9 mouse cellular contexts compared by ENCODE assay signal in genomic region chr11:50850989-50851601, GRCm38 (mm10). TPM values are rescaled to one million over a fixed set of nuclear protein-coding genes. Genes with fewer than 3 reads are reported as not detected.
A peak's percentile ranks its signal among the peaks of the same experiment; 100 is the strongest.
DNase-seq lines count a peak whose midpoint lies in the region; ATAC-seq and TF ChIP-seq lines count a peak whose summit lies in the region.
"Had no signal": no experiment of that assay in that cellular context is flagged by ENCODE, and none has a peak within 500 bp of the region (broad histone marks: within the 10 kb centered on the region; RNA-seq: fewer than 3 reads in every experiment).

No protein-coding gene starts in this region.

- H3K9me3 ChIP-seq in heart, embryonic 12.5 days (replicated peaks) = peaks cover 10% of the 10 kb centered on the region; the same call in 1 of the 2 replicates
- 0 out of 2 replicates have a peak, but pooled peaks cover 3% of the 10 kb centered on the region for H3K9me3 ChIP-seq in embryonic facial prominence, embryonic 15.5 days (replicated peaks)
- H3K9me3 ChIP-seq in intestine, postnatal 0 days (ENCODE audit: control insufficient read depth) = no peaks in the 10 kb centered on the region
- no peaks in the 10 kb centered on the region for H3K9me3 ChIP-seq in midbrain, embryonic 15.5 days

- DNase-seq in heart, adult 9 months (ENCODE audit: low spot score in 2 of 2) = no peak
- DNase-seq in ES-CJ7 (ENCODE audit: low read depth, low spot score) = peak; percentile 12
- DNase-seq in layer of hippocampus, postnatal 10 days (ENCODE audit: low spot score in 2 of 2) = no peak

- no peak for ATAC-seq in heart, embryonic 12.5 days (ENCODE audit: insufficient number of reproducible peaks, low FRiP score)
- peak; percentile 31; the same call in 1 of the 2 replicates for ATAC-seq in embryonic facial prominence, embryonic 15.5 days (ENCODE audit: insufficient number of reproducible peaks, low FRiP score, low TSS enrichment, low read depth)
- no peak for ATAC-seq in intestine, postnatal 0 days
- peak; percentile 39; the same call in 1 of the 2 replicates for ATAC-seq in midbrain, embryonic 15.5 days (replicated peaks)
- no peak for ATAC-seq in monocyte, adult 5-6 weeks (replicated peaks; ENCODE audit: insufficient number of reproducible peaks, low FRiP score, low TSS enrichment, poor library complexity, severe bottlenecking)

- no peaks in the 10 kb centered on the region for H3K36me3 ChIP-seq in heart, embryonic 12.5 days
- no peaks in the 10 kb centered on the region for H3K36me3 ChIP-seq in embryonic facial prominence, embryonic 15.5 days
- no peaks in the 10 kb centered on the region for H3K36me3 ChIP-seq in intestine, postnatal 0 days (ENCODE audit: control insufficient read depth, insufficient read depth)
- H3K36me3 ChIP-seq in midbrain, embryonic 15.5 days (replicated peaks) = no peaks in the 10 kb centered on the region

- H3K27ac ChIP-seq in heart, embryonic 12.5 days (ENCODE audit: poor library complexity, severe bottlenecking) = no peak overlapping the region
- no peak overlapping the region for H3K27ac ChIP-seq in embryonic facial prominence, embryonic 15.5 days (replicated peaks)
- H3K27ac ChIP-seq in intestine, postnatal 0 days (ENCODE audit: low read depth, low read length) = no peak overlapping the region
- H3K27ac ChIP-seq in midbrain, embryonic 15.5 days = no peak overlapping the region
- H3K27ac ChIP-seq: macrophage had no signal

- H3K4me1 ChIP-seq in heart, embryonic 12.5 days (replicated peaks) = peaks cover 27% of the 10 kb centered on the region
- peaks cover 12% of the 10 kb centered on the region for H3K4me1 ChIP-seq in embryonic facial prominence, embryonic 15.5 days
- H3K4me1 ChIP-seq in intestine, postnatal 0 days (replicated peaks; ENCODE audit: control insufficient read depth, insufficient read depth, low read length) = no peaks in the 10 kb centered on the region
- H3K4me1 ChIP-seq in midbrain, embryonic 15.5 days = peaks cover 18% of the 10 kb centered on the region

- peak overlapping the region; percentile 47 for H3K4me3 ChIP-seq in heart, embryonic 12.5 days
- peak overlapping the region; percentile 44 for H3K4me3 ChIP-seq in embryonic facial prominence, embryonic 15.5 days (replicated peaks)
- H3K4me3 ChIP-seq in intestine, postnatal 0 days (ENCODE audit: low read depth, low read length) = peak overlapping the region; percentile 33
- peak overlapping the region; percentile 44 for H3K4me3 ChIP-seq in midbrain, embryonic 15.5 days

- peak overlapping the region; percentile 75 for H3K4me2 ChIP-seq in heart, embryonic 12.5 days
- H3K4me2 ChIP-seq in embryonic facial prominence, embryonic 15.5 days (replicated peaks) = peak overlapping the region; percentile 83
- H3K4me2 ChIP-seq in intestine, postnatal 0 days (replicated peaks; ENCODE audit: low read depth) = peak overlapping the region; percentile 64
- H3K4me2 ChIP-seq in midbrain, embryonic 15.5 days = peak overlapping the region; percentile 98

- TF ChIP-seq CTCF in intestine, postnatal 0 days (IDR thresholded peaks at IDR 0.05; ENCODE audit: low read depth) = no peak

- peak overlapping the region; percentile 3; the same call in 1 of the 2 replicates for H3K9ac ChIP-seq in heart, embryonic 12.5 days
- no peak overlapping the region for H3K9ac ChIP-seq in embryonic facial prominence, embryonic 15.5 days
- no peak overlapping the region for H3K9ac ChIP-seq in intestine, postnatal 0 days (ENCODE audit: low read depth, low read length)
- peak overlapping the region; percentile 41 for H3K9ac ChIP-seq in midbrain, embryonic 15.5 days

- H3K27me3 ChIP-seq in heart, embryonic 12.5 days (replicated peaks) = peaks cover 60% of the 10 kb centered on the region
- peaks cover 64% of the 10 kb centered on the region for H3K27me3 ChIP-seq in embryonic facial prominence, embryonic 15.5 days
- peaks cover 54% of the 10 kb centered on the region for H3K27me3 ChIP-seq in intestine, postnatal 0 days (replicated peaks; ENCODE audit: control insufficient read depth, insufficient read depth, low read length)
- H3K27me3 ChIP-seq in midbrain, embryonic 15.5 days (replicated peaks) = peaks cover 52% of the 10 kb centered on the region

- WGBS in heart, embryonic 12.5 days = under 1% methylated on average over 72 of the region's 72 CpGs
- under 1% methylated on average over 71 of the region's 72 CpGs for WGBS in embryonic facial prominence, embryonic 15.5 days
- under 1% methylated on average over 71 of the region's 72 CpGs for WGBS in intestine, postnatal 0 days
- 1% methylated on average over 72 of the region's 72 CpGs for WGBS in midbrain, embryonic 15.5 days

RNA-seq across cellular contexts. Expression of gene Grm6, which starts 0.6 kb away (rescaled TPM):
- polyA plus RNA-seq in heart, embryonic 12.5 days (2016; fragmentation: Nextera tagmentation; extraction: Ambion mirVana) = 0.10 TPM in 1 of 2 replicates, not detected in the other
- polyA plus RNA-seq in embryonic facial prominence, embryonic 15.5 days (2015; fragmentation: Nextera tagmentation; extraction: Ambion mirVana) = 0.33 and 0.39 TPM in 2 replicates
- polyA plus RNA-seq in intestine, postnatal 0 days (2015; fragmentation: Nextera tagmentation; extraction: Ambion mirVana) = not detected in 2 replicates
- polyA plus RNA-seq in midbrain, embryonic 15.5 days (2015; fragmentation: Nextera tagmentation; extraction: Ambion mirVana) = 0.10 and 0.13 TPM in 2 replicates
- 0.38 TPM in 1 of 3 replicates, not detected in the others for total RNA-seq in monocyte, adult 5-6 weeks (2017)
- total RNA-seq in layer of hippocampus, postnatal 10 days (2021) = not detected
- polyA plus RNA-seq: macrophage had no signal

RNA-seq across cellular contexts. Expression of gene Zfp879, which starts 9.7 kb away (rescaled TPM):
- 0.30 and 0.47 TPM in 2 replicates for polyA plus RNA-seq in heart, embryonic 12.5 days (2016; fragmentation: Nextera tagmentation; extraction: Ambion mirVana)
- 0.81 and 0.95 TPM in 2 replicates for polyA plus RNA-seq in embryonic facial prominence, embryonic 15.5 days (2015; fragmentation: Nextera tagmentation; extraction: Ambion mirVana)
- 0.08 and 0.18 TPM in 2 replicates for polyA plus RNA-seq in intestine, postnatal 0 days (2015; fragmentation: Nextera tagmentation; extraction: Ambion mirVana)
- polyA plus RNA-seq in midbrain, embryonic 15.5 days (2015; fragmentation: Nextera tagmentation; extraction: Ambion mirVana) = 1.5 and 2.0 TPM in 2 replicates
- not detected in 3 replicates for total RNA-seq in monocyte, adult 5-6 weeks (2017)
- 1 to 10 TPM; 4.6 to 4.7 TPM for total RNA-seq in layer of hippocampus, postnatal 10 days (2021)
- polyA plus RNA-seq: macrophage had no signal

RNA-seq across cellular contexts. Expression of gene Zfp354c, which starts 23.6 kb away (rescaled TPM):
- polyA plus RNA-seq in heart, embryonic 12.5 days (2016; fragmentation: Nextera tagmentation; extraction: Ambion mirVana) = 18.3 and 21.0 TPM in 2 replicates
- polyA plus RNA-seq in embryonic facial prominence, embryonic 15.5 days (2015; fragmentation: Nextera tagmentation; extraction: Ambion mirVana) = 34.2 and 35.1 TPM in 2 replicates
- polyA plus RNA-seq in intestine, postnatal 0 days (2015; fragmentation: Nextera tagmentation; extraction: Ambion mirVana) = 3.4 and 3.5 TPM in 2 replicates
- 62.3 and 64.4 TPM in 2 replicates for polyA plus RNA-seq in midbrain, embryonic 15.5 days (2015; fragmentation: Nextera tagmentation; extraction: Ambion mirVana)
- 0.19 to 0.97 TPM (median 0.85 TPM) in 3 replicates for total RNA-seq in monocyte, adult 5-6 weeks (2017)
- 10 to 100 TPM; 59.8 to 66.1 TPM for total RNA-seq in layer of hippocampus, postnatal 10 days (2021)

RNA-seq across cellular contexts. Expression of gene Zfp454, which starts 36.4 kb away (rescaled TPM):
- 2.8 and 2.9 TPM in 2 replicates for polyA plus RNA-seq in heart, embryonic 12.5 days (2016; fragmentation: Nextera tagmentation; extraction: Ambion mirVana)
- polyA plus RNA-seq in embryonic facial prominence, embryonic 15.5 days (2015; fragmentation: Nextera tagmentation; extraction: Ambion mirVana) = 7.0 and 7.6 TPM in 2 replicates
- polyA plus RNA-seq in intestine, postnatal 0 days (2015; fragmentation: Nextera tagmentation; extraction: Ambion mirVana) = 1.1 and 1.2 TPM in 2 replicates
- 12.9 and 13.0 TPM in 2 replicates for polyA plus RNA-seq in midbrain, embryonic 15.5 days (2015; fragmentation: Nextera tagmentation; extraction: Ambion mirVana)
- total RNA-seq in monocyte, adult 5-6 weeks (2017) = not detected in 3 replicates
- 1 to 10 TPM; 7.0 to 7.1 TPM for total RNA-seq in layer of hippocampus, postnatal 10 days (2021)
- polyA plus RNA-seq: macrophage had no signal

Comparison
In these comparisons a context has a peak if more than half of its experiments do, and no peak if none do; other contexts are left out.
1. ATAC-seq: peak in embryonic facial prominence, embryonic 15.5 days (single experiment) and midbrain, embryonic 15.5 days (single experiment); none in heart, embryonic 12.5 days (single experiment), intestine, postnatal 0 days (single experiment) and monocyte, adult 5-6 weeks (single experiment).
2. H3K9ac ChIP-seq: peak in heart, embryonic 12.5 days (single experiment) and midbrain, embryonic 15.5 days (single experiment); none in embryonic facial prominence, embryonic 15.5 days (single experiment) and intestine, postnatal 0 days (single experiment).
3. Peak in every context shown above with its lines, with median percentiles within 50 percentile points of each other: H3K4me2 ChIP-seq and H3K4me3 ChIP-seq.